Mouse (Mus musculus): ENCODE measurements at regions not wholly inside any gene's neighbourhood (a gene's known extent, or its start where the extent isn't known, plus 50 kb on each side); places are given as distances from the start of the nearest gene placed in this dataset.

DNA sequence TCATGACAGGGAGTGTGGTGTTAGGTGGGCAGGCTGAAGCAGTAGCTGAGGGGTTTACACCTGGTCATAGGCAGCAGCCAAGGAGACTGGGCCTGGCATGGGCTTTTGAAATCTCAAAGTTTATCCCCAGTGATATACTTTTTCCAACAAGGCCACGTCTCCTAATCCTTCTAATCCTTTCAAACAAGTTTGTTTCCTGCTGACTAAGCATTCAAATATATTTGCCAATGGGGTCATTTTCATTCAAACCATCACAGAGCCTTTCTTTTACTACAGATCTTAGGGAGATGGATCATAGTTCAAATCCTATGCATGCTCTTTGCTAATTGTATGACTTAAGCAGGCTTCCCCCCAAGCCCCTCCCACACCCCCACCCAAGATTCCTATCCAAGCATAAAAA, 93.0 kb upstream of the Eef1e1 start:
- DNase-seq: no peak

DNA sequence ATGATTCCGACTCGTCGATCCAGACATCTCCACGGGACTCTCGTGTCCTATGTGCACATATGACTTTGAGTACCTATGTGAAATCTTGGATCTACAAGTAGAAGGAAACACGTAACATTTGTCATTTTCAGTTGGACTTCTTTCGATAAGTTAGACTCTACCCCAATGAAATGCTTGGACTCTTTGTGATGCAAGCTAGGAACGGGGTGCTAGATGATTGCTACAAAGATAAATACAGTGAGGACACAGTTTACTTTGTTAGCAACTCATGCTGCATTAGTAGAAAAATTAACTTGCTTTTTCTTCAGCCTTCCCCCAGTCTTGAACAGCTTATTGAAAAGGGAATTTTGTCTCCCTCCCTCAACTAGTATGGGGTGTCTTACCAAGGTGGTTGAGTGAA, 81.2 kb upstream of the Eef1e1 start:
- DNase-seq: no peak

DNA sequence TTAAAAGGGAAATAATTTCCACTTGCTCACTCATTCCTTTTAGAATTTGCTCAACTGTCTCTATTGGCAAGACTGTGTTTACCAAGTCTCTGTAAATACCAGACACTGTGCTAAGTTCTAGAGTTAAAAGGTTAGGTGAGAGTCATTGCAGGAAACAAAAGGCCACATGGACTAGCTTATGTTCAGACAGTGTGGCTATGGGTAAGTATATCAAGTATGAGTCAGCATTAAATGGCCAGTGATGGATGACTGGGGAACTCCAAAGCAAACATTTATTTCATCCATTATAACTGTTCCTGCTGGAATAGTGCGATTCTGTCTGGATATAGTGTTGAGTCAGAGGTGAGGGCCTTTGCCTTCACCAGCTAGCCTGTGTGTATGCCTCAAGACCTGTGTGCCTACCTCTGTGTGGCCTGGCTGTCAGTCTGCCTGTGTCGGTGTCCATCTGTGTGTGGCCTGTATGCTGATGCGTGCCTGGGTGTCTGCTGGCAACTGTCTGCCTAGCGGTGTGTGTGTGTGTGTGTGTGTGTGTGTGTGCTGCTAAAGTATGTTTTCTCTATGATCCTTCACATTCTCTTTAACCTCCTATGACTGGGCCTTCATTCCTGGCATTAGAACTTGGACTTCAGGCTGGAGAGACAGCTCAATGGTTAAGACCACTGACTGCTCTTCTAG, 77.6 kb upstream of the Eef1e1 start:
- no peak for DNase-seq

DNA sequence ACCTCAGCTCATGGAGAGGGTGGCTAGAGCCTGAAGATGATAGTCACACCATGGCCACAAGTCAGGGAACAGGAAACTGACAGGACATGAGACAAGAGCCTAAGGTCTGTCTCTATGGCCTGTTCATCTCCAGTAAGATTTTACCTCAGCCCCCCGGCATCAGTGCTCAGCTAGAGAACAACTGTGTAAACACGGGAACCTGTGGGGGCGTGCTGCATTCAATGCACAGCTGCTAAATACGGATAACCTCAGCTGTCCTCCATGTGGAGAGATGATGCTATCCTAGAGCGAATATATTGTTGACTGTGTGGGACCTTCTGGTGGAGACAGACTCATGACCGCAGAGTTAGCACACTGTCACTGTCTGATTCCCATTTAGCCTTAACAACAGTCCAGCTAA, 76.4 kb upstream of the Eef1e1 start:
- DNase-seq: no peak

DNA sequence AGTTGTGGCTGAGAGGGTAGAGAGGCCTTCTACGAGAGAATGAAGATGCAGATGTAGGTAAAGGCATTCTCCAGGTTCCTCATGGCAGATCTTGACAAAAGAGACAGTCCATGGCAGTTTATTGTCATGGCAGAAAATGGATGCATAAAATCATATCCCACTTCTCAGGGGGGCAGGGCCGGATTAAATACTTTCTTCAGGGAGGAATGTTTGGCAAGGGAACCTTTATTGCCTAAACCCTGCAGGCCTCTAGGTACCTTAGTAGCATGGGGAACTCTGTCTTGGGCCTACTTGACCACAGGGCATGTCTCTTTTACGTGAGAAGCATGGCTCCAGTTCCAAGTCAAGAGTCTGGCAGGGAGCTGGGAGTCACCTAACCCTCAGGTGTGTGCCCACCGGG, 74.4 kb upstream of the Eef1e1 start:
- no peak for DNase-seq

DNA sequence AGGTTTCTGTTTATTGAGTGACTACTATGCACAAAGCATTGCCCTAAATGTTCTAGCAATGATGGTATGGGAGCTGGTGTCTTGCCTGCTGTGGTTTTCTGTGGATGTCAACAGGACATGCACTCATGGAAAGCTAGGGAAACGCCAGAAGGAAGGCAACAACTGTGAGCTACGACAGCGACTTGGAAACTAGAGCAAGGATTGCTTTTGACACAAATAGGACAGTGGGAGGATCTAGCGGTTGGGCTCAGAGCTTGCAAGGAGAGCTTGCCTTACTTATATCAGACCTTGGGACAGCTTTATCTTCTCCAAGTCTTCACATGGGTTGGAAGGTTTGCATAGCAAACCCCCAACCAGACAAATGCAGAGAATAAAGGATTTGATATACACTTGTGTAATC, 66.6 kb upstream of the Eef1e1 start:
- DNase-seq: no peak

DNA sequence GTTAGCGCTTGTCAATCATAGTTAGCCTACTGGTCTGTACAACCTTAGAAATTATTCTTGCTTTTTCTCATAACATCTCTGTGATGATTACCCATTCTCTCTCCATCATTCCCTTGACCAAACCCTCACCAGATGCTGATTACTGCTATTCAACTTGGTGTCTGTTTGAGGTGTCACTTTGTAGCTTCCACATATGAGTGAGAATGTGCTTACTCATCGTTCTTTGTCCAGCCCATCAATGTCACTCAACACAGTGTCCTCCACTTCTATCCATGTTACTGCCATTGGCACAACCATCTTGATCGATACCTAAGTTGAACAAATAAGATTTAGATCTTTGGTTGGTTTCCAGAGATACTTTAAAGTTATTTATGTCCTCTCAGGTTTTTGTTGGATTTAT, 62.3 kb upstream of the Eef1e1 start:
- no peak for DNase-seq

DNA sequence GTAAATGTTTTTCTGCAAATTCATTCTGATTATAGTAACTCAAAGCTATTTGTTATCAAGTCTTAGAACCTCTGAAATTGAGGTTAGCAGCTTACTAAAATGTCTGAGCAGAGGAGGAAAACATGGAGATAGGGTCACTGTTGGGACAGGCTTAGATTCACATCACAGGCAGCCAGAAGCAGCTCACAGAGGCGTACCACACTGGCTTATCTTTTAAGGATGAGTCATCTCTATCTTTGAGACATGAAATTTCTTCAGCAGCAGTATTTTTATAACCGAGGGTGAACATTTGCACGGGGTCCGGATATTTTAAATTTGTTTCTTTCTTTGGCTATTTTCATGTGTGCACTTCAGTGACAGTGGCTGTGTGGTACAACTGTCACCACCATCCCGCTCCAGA, 56.0 kb upstream of the Eef1e1 start:
- no peak for DNase-seq
